Mouse (Mus musculus) kidney, embryonic 14.5 days (tissue): Measurements from ENCODE around the gene Txnip. TPM values are rescaled to one million over a fixed set of nuclear protein-coding genes. Genes with fewer than 3 reads are reported as not detected.

Source experiments
- ATAC-seq: fragments of 200-750 bp; cut with Nextera tagmentation; 2 replicates; pipeline ENCODE4 v1.8.0; 2017; ENCODE audit warnings: moderate number of reproducible peaks, mild to moderate bottlenecking, moderate TSS enrichment, moderate library complexity; ENCODE audit not compliant: low FRiP score, low TSS enrichment
- H3K27ac ChIP-seq: fragments of 300-500 bp; sonication (generic); 2 replicates; pipeline ENCODE4 v1.5.1; 2014; ENCODE audit warnings: low read depth, mild to moderate bottlenecking, low read length, moderate library complexity, mixed read lengths
- H3K27me3 ChIP-seq: fragments of 300-500 bp; sonication (generic); 2 replicates; pipeline ENCODE4 v1.6.1; 2014; ENCODE audit warnings: mild to moderate bottlenecking, low read length; ENCODE audit not compliant: control insufficient read depth, insufficient read depth
- H3K36me3 ChIP-seq: fragments of 300-500 bp; sonication (generic); 2 replicates; pipeline ENCODE4 v1.6.1; 2014; ENCODE audit warnings: low read length, mixed read lengths; ENCODE audit not compliant: control insufficient read depth, insufficient read depth
- H3K4me1 ChIP-seq: fragments of 300-500 bp; sonication (generic); 2 replicates; pipeline ENCODE4 v1.6.1; 2014; ENCODE audit warnings: low read length, mixed read lengths; ENCODE audit not compliant: control insufficient read depth, insufficient read depth
- H3K4me2 ChIP-seq: fragments of 300-500 bp; sonication (generic); replicated peaks from 2 replicates; pipeline ENCODE4 v1.6.1; 2014; ENCODE audit warnings: low read depth, mild to moderate bottlenecking, low read length
- H3K4me3 ChIP-seq: fragments of 300-500 bp; sonication (generic); 2 replicates; pipeline ENCODE4 v1.5.1; 2014; ENCODE audit warnings: mild to moderate bottlenecking, low read length
- H3K9ac ChIP-seq: fragments of 300-500 bp; sonication (generic); 2 replicates; pipeline ENCODE4 v1.6.1; 2014; ENCODE audit warnings: low read depth, mild to moderate bottlenecking, low read length, moderate library complexity
- H3K9me3 ChIP-seq: fragments of 300-500 bp; sonication (generic); 2 replicates; pipeline ENCODE4 v1.6.1; 2016; ENCODE audit warnings: low read length; ENCODE audit not compliant: control insufficient read depth
- WGBS: fragments of 180-500 bp; shearing (Covaris S2); extraction: QIAGEN DNeasy Blood & Tissue Kit; methylation state at CpG from one replicate; pipeline ENCODE4 v1.1.7; 2014; 5-methylcytosine and 5-hydroxymethylcytosine counted together
- polyA plus RNA-seq: library from polyadenylated mRNA; unstranded; fragments of >200 nt; fragmentation: Nextera tagmentation; extraction: Ambion mirVana; gene quantifications from 2 replicates; pipeline ENCODE4 v1.2.1, GENCODE M21; 2014

The Txnip gene
- polyA plus RNA-seq, 1 experiment from 2014 or later: 148 TPM

DNA sequence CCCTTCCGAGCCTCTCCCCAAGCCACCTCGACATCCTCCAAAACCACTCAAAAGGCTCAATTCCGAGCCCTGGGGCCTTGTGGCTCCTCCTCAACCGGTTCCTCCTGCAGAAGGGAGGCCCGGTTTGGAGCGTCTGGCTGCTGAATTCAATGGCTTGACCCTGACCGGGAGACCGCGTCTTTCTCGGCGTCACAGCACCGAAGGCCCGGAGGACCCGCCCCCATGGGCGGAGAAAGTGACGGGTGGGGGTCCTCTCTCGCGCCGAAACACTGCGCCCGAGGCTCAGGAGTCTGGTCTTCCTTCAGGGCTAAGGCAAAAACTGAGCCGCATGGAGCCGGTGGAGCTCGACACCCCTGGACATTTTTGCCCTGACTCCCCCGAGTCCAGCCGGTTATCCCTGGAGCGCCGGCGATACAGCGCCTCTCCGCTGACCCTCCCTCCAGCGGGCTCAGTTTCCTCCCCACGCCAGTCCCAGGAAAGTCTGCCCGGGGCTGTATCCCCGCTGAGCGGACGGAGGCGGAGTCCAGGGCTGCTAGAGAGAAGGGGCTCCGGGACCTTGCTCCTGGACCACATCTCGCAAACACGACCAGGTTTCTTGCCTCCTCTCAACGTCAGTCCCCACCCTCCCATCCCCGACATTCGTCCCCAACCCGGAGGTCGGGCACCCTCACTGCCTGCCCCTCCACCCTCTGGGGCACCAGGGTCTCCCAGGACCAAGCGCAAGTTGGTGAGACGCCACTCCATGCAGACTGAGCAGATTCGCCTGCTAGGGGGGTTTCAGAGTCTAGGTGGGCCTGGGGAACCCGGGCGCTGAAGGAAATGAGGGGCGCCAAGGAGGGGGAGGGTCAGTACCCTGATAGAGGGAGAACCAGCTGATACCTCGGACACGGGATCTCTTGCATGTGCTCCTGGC, 40.7 kb downstream of the Txnip start:
- no peaks in the 10 kb centered on the region for H3K36me3 ChIP-seq
- H3K9ac ChIP-seq: peak overlapping the region; percentile 62
- H3K27me3 ChIP-seq: peaks cover 32% of the 10 kb centered on the region
- no peaks in the 10 kb centered on the region for H3K9me3 ChIP-seq
- peak overlapping the region; percentile 55; the same call in 1 of the 2 replicates for H3K27ac ChIP-seq
- H3K4me3 ChIP-seq: peak overlapping the region; percentile 47
- peak; percentile 8; the same call in 1 of the 2 replicates for ATAC-seq
- 2% methylated on average over 54 of the region's 54 CpGs for WGBS
- H3K4me2 ChIP-seq: peak overlapping the region; percentile 96
- H3K4me1 ChIP-seq: peaks cover 37% of the 10 kb centered on the region

DNA sequence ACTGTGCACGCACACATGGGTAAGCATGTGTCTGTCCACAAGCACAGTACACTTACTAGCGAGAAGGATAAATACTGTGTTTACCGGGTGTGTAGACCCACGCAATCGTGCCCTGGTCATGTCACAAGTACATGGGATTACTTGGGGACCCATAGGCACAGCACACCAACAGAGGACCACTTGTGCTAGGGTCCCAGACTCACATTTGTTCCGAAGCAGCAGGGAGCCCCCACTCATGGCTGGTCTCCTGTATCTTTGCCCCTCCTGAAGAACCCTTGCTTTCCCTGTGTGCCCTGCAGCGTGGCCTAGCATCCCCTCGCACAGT, 41.3 kb downstream of the Txnip start:
- H3K9ac ChIP-seq: peak overlapping the region; percentile 62; the same call in 1 of the 2 replicates
- no peaks in the 10 kb centered on the region for H3K9me3 ChIP-seq
- no peaks in the 10 kb centered on the region for H3K36me3 ChIP-seq
- peak overlapping the region; percentile 96 for H3K4me2 ChIP-seq
- peaks cover 37% of the 10 kb centered on the region for H3K4me1 ChIP-seq
- H3K27ac ChIP-seq: no peak overlapping the region
- no peak for ATAC-seq
- peaks cover 32% of the 10 kb centered on the region for H3K27me3 ChIP-seq
- WGBS: 57% methylated on average over 8 of the region's 8 CpGs
- no peak overlapping the region; the same call in 1 of the 2 replicates for H3K4me3 ChIP-seq

DNA sequence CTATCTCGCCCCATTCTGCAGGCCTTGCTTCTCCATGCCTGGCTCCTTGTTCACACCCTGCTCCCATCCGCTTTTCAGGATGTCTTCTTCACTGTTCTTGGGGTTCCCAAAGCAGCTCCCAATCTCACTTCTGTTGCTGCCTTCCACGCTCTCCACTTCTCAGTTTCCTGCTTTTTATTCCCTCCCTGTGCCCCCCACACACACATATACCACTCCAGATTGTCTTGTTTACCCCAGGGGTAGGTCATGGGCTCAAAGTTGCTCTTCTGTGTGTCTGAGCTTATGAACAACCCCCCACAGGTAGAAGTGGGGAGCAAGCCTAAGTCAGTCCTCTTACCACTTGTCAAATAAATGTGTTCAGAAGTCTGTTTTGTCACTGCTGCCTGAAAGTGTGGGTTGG, 41.7 kb downstream of the Txnip start:
- ATAC-seq: no peak
- H3K36me3 ChIP-seq: no peaks in the 10 kb centered on the region
- no peaks in the 10 kb centered on the region for H3K9me3 ChIP-seq
- no peak overlapping the region for H3K9ac ChIP-seq
- WGBS: 79% methylated on average over 3 of the region's 3 CpGs
- peaks cover 37% of the 10 kb centered on the region for H3K4me1 ChIP-seq
- H3K4me3 ChIP-seq: no peak overlapping the region
- no peak overlapping the region for H3K4me2 ChIP-seq
- H3K27me3 ChIP-seq: peaks cover 32% of the 10 kb centered on the region
- H3K27ac ChIP-seq: no peak overlapping the region

DNA sequence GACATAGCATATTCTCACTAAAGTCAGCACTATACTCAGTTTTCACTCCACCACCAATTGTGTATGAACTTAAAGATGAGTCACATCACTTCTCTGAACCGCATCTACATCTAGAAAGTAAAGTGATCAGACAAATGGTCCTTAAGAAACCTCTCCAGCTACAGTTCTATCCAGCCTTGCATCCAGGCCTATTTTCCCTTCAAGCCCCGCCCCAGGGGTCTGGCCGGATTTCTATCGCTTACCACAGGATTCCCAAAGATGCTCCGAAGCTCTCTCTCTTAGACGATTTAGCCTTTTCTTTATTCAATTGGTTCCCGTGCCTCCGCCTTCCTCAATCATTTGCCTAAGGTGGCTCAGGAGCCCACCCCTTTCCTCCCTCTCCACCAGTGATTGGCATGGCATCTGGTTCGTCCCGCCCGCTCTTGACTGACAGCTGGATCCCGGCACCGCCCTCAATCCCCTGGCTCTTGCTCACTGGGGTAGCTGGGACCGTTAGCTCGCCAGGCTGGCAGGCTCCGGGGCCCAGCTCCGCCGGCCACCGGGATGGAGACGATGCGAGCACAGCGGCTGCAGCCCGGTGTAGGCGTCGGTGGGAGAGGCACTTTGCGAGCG, 43.0 kb downstream of the Txnip start, which contains the start of gene Lix1l:
Gene Lix1l, plus strand, starts transcription at position 511 of the 612 bp plus-strand sequence.
- under 1% methylated on average over 27 of the region's 27 CpGs for WGBS
- no peaks in the 10 kb centered on the region for H3K9me3 ChIP-seq
- no peaks in the 10 kb centered on the region for H3K36me3 ChIP-seq
- peaks cover 28% of the 10 kb centered on the region for H3K27me3 ChIP-seq
- ATAC-seq: peak; percentile 95
- peak within 1 kb of the TSS; percentile 81 for H3K9ac ChIP-seq
- peak within 1 kb of the TSS; percentile 88; the same call in 1 of the 2 replicates for H3K27ac ChIP-seq
- peak within 1 kb of the TSS; percentile 86 for H3K4me2 ChIP-seq
- H3K4me1 ChIP-seq: peaks cover 35% of the 10 kb centered on the region
- peak within 1 kb of the TSS; percentile 65 for H3K4me3 ChIP-seq

DNA sequence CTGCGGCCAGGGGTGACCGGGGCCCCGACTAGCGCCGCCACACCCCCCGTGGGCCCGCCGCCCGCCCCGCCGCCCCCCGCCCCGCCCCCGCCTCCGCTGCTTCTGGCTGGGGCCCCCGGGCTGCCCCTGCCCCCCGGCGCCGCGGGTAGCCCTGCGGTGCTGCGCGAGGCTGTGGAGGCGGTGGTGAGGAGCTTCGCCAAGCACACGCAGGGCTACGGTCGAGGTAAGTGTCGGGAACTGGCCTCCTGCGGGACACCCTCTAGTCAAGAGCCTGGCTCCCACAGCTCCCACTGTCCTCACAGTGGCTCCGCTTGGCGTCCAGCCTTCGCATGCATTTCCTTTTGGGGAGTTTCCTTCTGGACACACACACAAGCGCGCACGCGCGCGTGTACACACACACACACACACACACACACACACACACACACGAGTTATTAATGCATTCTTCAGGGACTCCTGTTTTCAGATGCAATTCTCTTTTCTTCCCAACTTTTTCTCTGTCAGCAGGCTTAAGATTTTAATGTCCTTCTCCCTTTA, 43.6 kb downstream of the Txnip start:
- under 1% methylated on average over 17 of the region's 40 CpGs for whole genome bisulfite sequencing
- Histone ChIP-seq H3K4me2 (peak overlapping the region; percentile 86), H3K9ac (peak overlapping the region; percentile 81), H3K4me3 (peak overlapping the region; percentile 65), H3K36me3 (no peaks in the 10 kb centered on the region), H3K4me1 (peaks cover 30% of the 10 kb centered on the region), H3K27me3 (peaks cover 24% of the 10 kb centered on the region), H3K9me3 (no peaks in the 10 kb centered on the region), H3K27ac (peak overlapping the region; percentile 88; the same call in 1 of the 2 replicates)
- peak; percentile 70 for ATAC-seq

DNA sequence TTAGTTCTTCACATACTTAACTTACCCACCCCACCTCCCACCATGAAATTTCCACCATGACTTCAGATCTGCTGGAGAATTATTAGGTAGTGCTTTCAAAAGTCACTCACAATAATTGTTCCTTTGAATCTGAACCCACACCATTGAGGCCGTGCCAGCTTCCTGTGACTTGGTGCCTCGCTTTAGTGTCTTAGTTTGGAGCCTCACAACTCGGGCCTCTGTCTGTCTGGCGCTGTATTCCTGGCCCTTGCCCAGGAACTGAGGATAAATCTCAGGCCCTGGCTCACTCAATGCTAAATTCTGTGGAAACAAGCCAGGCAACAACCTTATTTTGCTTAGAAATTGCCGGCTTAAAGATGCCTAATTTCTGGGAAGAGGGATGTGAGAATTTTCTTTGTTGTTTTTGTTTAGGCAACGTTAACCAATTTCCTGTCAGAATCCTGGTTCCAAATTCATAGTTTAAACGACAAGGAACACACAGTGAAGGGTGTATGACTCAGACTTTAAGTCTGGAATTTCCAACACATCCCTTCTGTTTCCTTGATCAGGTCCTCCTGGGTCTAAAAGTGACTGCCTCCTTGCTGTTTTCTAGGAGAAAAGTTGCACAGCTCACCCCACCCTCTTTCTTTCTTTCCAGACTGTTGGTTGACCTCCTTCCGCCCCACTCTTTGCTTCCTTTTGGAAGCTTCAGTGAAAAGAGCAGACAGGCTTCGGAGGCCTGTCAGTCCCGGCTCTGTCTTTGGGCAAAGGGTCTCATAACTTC, 44.4 kb downstream of the Txnip start:
- Histone ChIP-seq H3K9ac (peak overlapping the region; percentile 81), H3K4me3 (peak overlapping the region; percentile 65), H3K27ac (peak overlapping the region; percentile 88; the same call in 1 of the 2 replicates), H3K9me3 (no peaks in the 10 kb centered on the region), H3K27me3 (peaks cover 17% of the 10 kb centered on the region), H3K4me2 (peak overlapping the region; percentile 86), H3K36me3 (no peaks in the 10 kb centered on the region), H3K4me1 (peaks cover 22% of the 10 kb centered on the region)
- ATAC-seq: no peak
- 24% methylated on average over 10 of the region's 10 CpGs for WGBS

DNA sequence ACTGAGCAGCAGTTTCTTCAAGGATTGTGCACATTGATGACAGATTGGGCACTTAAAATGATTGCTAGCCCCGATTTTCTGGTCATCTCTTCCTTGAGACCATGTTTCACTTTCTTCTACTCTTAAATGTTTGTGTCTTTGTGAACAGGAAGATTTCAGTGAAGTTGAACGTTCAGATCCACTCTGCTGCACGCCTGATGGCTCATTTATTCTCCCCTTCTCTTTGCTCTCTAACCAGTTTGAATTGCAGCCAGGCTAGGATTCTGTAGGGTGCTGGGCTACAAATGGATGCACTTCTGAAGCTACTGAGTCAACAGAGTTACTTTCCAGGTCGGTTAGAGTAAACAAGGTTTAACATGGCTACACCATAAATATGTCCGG, 44.9 kb downstream of the Txnip start:
- Histone ChIP-seq H3K9me3 (no peaks in the 10 kb centered on the region), H3K4me1 (peaks cover 16% of the 10 kb centered on the region), H3K36me3 (no peaks in the 10 kb centered on the region), H3K27me3 (peaks cover 13% of the 10 kb centered on the region), H3K4me3 (peak overlapping the region; percentile 65), H3K27ac (peak overlapping the region; percentile 88; the same call in 1 of the 2 replicates), H3K4me2 (peak overlapping the region; percentile 86), H3K9ac (peak overlapping the region; percentile 81; the same call in 1 of the 2 replicates)
- ATAC-seq: no peak
- 14% methylated on average over 5 of the region's 5 CpGs for WGBS

DNA sequence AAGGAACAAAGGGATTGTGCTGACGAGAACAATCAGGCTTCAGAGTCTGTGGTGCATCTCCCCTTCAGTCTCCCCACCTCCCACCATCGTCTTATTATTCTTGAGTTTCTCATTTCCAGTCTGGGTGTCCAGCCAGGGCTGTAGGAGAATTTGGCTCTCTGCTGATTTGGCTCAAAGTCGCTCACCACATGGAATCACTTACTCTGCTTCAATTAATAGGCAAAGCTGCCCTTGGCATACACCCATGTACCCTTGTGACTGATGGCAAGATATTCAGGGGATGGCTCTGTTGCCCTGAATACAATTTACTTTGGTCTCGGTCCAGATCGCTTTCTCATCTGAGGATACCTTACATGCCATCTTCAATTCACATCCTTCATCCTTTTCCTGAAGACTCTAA, 45.6 kb downstream of the Txnip start:
- Histone ChIP-seq H3K9ac (peak overlapping the region; percentile 81; the same call in 1 of the 2 replicates), H3K36me3 (no peaks in the 10 kb centered on the region), H3K4me1 (peaks cover 11% of the 10 kb centered on the region), H3K27me3 (peaks cover 11% of the 10 kb centered on the region; the same call in 1 of the 2 replicates), H3K9me3 (no peaks in the 10 kb centered on the region), H3K27ac (no peak overlapping the region), H3K4me2 (peak overlapping the region; percentile 86; the same call in 1 of the 2 replicates), H3K4me3 (peak overlapping the region; percentile 65; the same call in 1 of the 2 replicates)
- WGBS: 61% methylated on average over 5 of the region's 5 CpGs
- ATAC-seq: no peak
